In the genomic region with DNA sequence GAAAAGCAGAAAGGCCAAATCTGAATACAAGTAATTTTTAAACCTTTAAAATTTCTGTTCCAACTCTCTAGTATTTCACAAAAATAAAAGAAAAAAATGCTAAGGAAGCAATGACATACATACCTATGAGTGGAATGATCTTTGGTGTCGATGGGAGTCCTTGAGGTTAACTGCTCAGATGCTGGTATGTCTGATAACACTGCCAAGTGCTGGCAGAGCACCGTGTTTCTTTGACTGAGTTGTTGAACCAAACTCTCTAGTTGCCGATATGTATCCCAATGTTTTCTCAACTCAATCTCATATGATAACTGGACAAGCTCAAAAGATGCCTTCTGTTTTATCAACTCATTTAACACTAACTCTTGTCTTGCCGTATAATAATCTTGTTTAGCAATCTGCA, we compare ENCODE assay signal across 1 mouse cellular context.
A peak's percentile ranks its signal among the peaks of the same experiment; 100 is the strongest.
TF ChIP-seq lines count a peak whose summit lies in the region.

No protein-coding gene starts in this region.

TF ChIP-seq in MEL, 35 proteins besides CTCF, POLR2A, EP300 and RAD21 (continued from another document):
- TF ChIP-seq SIN3A (IDR thresholded peaks at IDR 0.05; ENCODE audit: low read length) = peak; percentile 82
- TF ChIP-seq NRF1 (IDR thresholded peaks at IDR 0.05; ENCODE audit: insufficient read depth, low read depth, low read length, poor library complexity, severe bottlenecking) = no peak
- no peak for TF ChIP-seq E2F4 (IDR thresholded peaks at IDR 0.05; ENCODE audit: borderline replicate concordance, low read depth, low read length)
- TF ChIP-seq MYC (IDR thresholded peaks at IDR 0.05; ENCODE audit: low read depth, low read length) = 0 out of 2 replicates have a peak, but pooled peaks have one; percentile 11
- TF ChIP-seq ZKSCAN1 (IDR thresholded peaks at IDR 0.05; ENCODE audit: low read depth, low read length) = no peak
- 0 out of 2 replicates have a peak, but pooled peaks have one; percentile 3 for TF ChIP-seq ZC3H11A (IDR thresholded peaks at IDR 0.05; ENCODE audit: low read depth, low read length)
- peak; percentile 60; the same call in 1 of the 2 replicates for TF ChIP-seq RCOR1 (IDR thresholded peaks at IDR 0.05; ENCODE audit: low read depth, low read length)
- 0 out of 2 replicates have a peak, but pooled peaks have one; percentile 26 for TF ChIP-seq HCFC1 (IDR thresholded peaks at IDR 0.05; ENCODE audit: low read depth, low read length)
- peak; percentile 55 for TF ChIP-seq GATA1 (IDR thresholded peaks at IDR 0.05; ENCODE audit: low read depth, low read length)
TF ChIP-seq in MEL: peak in this region for 11.
